Mouse (Mus musculus) embryonic fibroblast, embryonic 13.5 days (primary cell): ENCODE measurements at regions not wholly inside any gene's neighbourhood (a gene's known extent, or its start where the extent isn't known, plus 50 kb on each side); places are given as distances from the start of the nearest gene placed in this dataset.

ENCODE experiments used
- H3K27ac ChIP-seq: 2 replicates; pipeline ENCODE4 v1.5.1; 2012; ENCODE audit warnings: low read length, control low read depth, inconsistent platforms; ENCODE audit not compliant: insufficient read depth
- H3K4me1 ChIP-seq: 2 replicates; pipeline ENCODE4 v1.6.1; 2011; ENCODE audit warnings: low read length; ENCODE audit not compliant: control insufficient read depth, insufficient read depth
- H3K4me3 ChIP-seq: 2 replicates; pipeline ENCODE4 v1.5.1; 2011; ENCODE audit warnings: mild to moderate bottlenecking, control low read depth, low read length; ENCODE audit not compliant: insufficient read depth
- CTCF ChIP-seq: IDR thresholded peaks from 2 replicates; pipeline ENCODE4 v1.5.1; 2011; ENCODE audit warnings: mild to moderate bottlenecking, control low read depth, low read length, moderate library complexity, borderline replicate concordance; ENCODE audit not compliant: insufficient read depth
- POLR2A ChIP-seq: IDR thresholded peaks from 2 replicates; pipeline ENCODE4 v1.6.1; 2011; ENCODE audit warnings: low read depth, mild to moderate bottlenecking, control low read depth, low read length, moderate library complexity

DNA sequence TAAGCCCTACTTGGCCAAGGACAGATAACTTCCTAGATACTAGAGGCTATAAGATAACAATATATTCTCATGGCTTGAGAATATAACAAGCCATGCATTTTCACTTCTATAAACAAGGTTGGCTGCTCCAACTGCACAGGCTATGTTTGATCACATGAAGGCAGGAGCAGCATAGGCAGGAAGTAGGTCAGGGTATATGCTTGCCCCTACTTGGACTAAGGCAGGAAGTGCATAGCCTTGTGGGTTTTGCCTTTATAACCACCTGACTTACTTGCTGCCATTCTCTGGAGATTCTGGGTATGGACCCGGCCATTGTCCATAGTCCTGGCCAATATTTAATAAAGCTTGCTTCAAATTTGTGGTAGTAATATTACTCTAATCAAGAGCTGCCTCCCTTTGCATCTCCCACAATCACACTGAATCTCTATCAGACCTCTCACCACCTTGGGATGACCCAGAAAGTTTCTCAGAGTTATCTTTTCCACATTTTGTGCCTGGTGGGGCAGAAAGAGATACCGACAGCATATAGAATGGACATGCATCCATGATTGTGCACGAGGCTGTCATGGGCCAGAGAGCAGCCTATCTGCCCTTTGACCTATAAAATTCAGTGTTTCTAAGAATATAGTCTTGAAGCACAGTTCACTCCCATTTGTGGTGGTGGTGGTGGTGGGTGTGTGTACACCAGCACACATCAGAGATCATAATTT lies 193.7 kb upstream of the Klf3 start:
- TF ChIP-seq POLR2A (no peak), CTCF (no peak)
- H3K4me3 ChIP-seq = no peak overlapping the region
- H3K4me1 ChIP-seq = peaks cover 9% of the 10 kb centered on the region
- no peak overlapping the region; the same call in 1 of the 2 replicates for H3K27ac ChIP-seq

DNA sequence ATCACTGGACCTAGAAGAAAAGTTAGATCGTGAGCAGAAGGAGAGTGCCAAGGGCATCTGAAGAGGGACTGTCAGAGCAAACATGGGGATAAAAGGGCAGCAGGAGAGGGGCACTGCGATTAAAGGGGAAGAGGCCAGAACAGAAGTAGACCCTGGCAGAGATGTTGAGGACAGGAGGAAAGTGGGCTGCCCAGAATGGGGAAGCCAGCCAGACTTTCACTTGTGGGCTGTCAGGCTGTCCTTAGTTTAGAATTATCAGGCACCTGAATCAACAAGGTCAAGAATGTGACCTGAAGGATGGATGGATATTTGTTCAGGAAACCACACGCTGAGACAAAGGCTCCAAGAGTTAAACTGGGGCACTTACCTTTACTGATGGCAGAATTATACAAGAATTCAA lies 193.0 kb upstream of the Klf3 start:
- peaks cover 9% of the 10 kb centered on the region for H3K4me1 ChIP-seq
- TF ChIP-seq CTCF (no peak), POLR2A (no peak)
- H3K27ac ChIP-seq = peak overlapping the region; percentile 55
- no peak overlapping the region for H3K4me3 ChIP-seq

DNA sequence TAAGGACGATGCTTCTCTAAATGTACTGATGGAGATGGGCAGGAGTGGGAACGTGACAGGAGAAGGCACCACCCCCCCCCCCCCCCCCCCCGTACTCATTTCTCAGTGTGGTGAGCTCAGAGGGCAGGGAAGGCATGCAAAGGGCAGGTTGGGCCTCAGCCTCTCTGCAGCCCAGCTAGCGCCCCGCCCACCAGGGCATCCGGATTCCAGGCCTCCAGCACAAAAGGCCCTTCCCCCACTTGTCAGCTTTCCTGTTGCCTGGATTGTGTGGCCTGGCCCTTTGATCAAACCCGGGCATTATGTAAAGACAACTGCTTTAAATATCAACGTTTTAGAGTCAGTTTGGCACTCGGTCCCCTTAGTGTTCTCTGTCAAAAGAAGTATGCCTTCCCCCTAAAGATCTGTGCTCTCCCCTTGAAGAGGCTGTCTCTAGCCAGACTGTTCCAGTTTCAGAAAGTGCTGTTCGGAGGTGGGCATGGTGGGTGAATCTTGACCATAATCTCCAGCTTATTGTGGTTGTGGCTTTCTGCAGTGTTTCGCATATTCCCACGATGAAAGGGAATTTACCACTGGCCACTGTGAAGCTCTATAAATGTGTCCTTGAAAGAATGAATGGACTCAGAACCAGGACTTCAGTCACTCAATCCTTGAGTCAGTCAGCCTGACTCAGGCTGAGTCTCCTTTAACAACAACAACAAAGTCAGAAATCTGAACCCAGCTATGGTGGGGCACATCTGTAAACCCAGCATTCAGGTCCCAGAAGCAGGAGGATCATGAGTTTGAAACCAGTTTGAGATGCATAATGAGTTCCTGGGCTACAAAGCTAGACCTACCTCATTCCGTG lies 192.4 kb upstream of the Klf3 start:
- no peak for TF ChIP-seq CTCF
- no peak for TF ChIP-seq POLR2A
- Histone ChIP-seq H3K27ac (peak overlapping the region; percentile 80), H3K4me1 (peaks cover 9% of the 10 kb centered on the region), H3K4me3 (no peak overlapping the region)

DNA sequence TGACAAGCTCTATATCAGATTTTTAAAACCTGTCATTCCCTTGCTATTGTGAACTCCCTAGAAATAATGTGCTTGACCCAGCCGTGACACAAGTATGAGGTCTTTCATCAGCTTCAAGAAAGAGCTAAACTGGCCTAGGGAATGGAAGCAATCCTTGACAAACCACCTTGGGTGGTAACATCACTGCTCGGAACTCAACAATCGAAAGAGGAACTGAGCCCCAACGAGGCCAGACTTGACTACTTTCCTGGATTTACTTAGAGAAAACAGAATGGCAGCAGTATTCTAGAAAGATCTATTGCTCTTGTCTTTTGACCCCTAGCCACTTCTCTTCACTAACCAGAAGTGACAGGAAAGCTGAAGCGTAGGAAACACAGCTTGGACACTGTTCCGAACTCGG lies 191.2 kb upstream of the Klf3 start:
- H3K27ac ChIP-seq = no peak overlapping the region
- H3K4me3 ChIP-seq = no peak overlapping the region
- TF ChIP-seq CTCF = no peak
- no peak for TF ChIP-seq POLR2A
- peaks cover 9% of the 10 kb centered on the region for H3K4me1 ChIP-seq

DNA sequence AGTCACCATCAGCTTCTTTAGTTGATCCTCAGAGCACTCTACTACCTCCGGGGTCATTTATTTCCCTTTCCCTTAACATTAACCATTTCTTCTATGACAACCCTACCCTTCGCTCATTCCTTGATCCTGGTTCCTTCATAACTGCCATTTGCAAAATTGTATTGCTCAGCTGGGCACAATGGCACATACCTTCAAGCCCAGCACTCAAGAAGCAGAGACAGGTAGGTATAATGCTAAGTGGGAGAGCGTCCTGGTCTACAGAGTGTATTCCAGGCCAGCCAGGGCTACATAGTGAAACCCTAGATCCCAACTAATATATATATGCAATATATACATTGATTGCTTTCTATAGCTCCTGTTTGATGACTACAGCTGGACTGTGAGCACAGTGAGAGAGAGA lies 189.5 kb upstream of the Klf3 start:
- peaks cover 9% of the 10 kb centered on the region for H3K4me1 ChIP-seq
- H3K27ac ChIP-seq = no peak overlapping the region
- TF ChIP-seq CTCF (no peak), POLR2A (no peak)
- H3K4me3 ChIP-seq = no peak overlapping the region

DNA sequence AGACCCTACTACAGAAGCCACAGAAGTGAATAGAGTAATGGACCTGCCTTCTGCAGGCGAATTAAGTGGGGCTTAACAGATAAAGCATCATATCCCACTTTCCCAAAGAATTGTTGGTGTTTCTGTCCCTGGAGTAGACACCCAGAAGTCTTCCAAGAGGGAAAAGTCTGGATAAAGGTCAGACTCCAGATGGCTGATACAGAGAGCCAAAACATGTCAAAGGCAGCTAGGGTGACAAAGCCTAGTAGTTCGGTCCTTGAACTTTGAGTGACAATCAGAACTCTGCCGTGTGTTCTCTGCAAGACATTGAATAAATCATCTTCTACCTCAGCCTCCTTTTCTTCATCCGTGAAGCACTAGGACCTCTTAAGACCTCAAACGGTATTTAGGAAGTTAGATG lies 185.1 kb upstream of the Klf3 start:
- no peak overlapping the region for H3K27ac ChIP-seq
- no peak overlapping the region for H3K4me3 ChIP-seq
- TF ChIP-seq POLR2A = no peak
- no peak for TF ChIP-seq CTCF
- no peaks in the 10 kb centered on the region for H3K4me1 ChIP-seq

DNA sequence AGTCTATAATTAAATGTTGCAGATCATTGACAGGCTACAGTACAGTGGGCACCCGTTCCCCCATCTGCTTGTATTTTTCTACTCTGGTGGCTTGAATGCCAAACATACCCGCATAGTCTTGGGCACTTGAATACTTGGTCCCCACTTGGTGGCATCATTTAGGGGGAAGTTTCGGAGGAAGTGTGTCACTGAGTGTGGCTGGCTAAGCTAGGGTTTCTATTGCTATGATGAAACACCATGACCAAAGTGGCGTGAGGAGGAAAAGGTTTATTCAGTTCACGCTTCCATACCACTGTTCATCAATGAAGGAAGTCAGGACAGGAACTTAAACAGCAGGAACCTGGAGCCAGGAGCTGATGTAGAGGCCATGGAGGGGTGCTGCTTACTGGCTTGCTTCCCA lies 183.4 kb upstream of the Klf3 start:
- no peak overlapping the region for H3K27ac ChIP-seq
- peaks cover 3% of the 10 kb centered on the region; the same call in 1 of the 2 replicates for H3K4me1 ChIP-seq
- TF ChIP-seq CTCF = no peak
- no peak for TF ChIP-seq POLR2A
- H3K4me3 ChIP-seq = no peak overlapping the region

DNA sequence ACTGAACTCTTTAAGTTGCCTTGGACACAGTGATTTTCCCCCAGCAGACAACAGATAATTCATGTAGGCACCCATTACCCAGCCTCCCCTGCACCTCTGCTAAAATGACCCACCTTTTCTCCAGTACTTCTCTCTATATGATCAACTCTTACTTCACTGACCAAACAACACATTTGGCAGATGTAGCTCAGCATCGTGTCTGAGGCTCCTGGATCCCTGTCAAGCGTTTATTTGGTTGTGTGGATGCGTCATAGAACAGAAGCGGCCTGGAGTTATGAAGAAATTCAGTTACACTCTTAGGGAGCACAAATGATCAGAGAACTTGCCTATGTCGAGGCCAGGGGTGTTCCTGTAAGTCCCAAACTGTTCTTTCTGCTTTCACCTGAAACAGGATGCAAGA lies 182.5 kb upstream of the Klf3 start:
- Histone ChIP-seq H3K4me1 (peaks cover 3% of the 10 kb centered on the region; the same call in 1 of the 2 replicates), H3K27ac (no peak overlapping the region), H3K4me3 (no peak overlapping the region)
- TF ChIP-seq POLR2A (no peak), CTCF (no peak)

DNA sequence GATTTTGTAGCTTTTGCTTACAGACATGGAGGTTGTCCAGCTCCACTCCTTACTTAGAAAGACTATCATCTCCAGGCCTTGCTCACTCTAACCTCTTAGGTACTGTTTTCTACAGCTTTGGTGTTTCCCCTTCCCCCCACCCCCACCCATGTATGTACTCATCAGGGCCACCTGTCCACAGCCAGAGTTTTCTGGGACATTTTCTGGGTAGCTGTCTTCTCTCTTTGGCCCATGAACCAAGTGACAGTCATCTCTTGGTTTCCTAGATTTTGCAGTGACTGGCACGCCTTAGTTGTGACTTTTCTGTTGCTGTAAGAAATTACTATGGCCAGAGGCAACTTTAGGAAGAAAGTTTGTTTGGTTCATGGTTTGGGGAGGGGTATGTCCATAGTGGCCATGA lies 181.8 kb upstream of the Klf3 start:
- TF ChIP-seq CTCF (no peak), POLR2A (no peak)
- H3K4me3 ChIP-seq = no peak overlapping the region
- no peak overlapping the region for H3K27ac ChIP-seq
- peaks cover 3% of the 10 kb centered on the region; the same call in 1 of the 2 replicates for H3K4me1 ChIP-seq

DNA sequence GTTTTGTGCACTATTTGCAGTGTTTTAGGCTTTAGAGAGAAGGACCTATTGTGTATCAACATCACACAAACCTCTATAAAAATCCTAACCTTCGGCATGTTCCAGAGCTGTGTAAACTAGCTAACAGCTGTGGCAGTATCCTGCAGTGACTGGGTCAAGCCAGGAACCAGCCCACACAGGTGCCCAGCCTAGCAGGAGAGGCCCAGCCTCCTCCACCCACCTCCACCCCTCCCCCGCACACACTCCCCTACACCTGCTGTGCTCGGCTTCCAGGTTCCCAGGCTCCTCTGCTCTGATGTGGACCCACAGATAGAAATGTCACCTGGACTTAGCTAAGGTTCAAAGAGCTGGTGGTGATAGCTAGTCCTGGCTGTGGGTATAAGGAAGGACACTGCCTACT lies 179.5 kb upstream of the Klf3 start:
- TF ChIP-seq POLR2A (no peak), CTCF (no peak)
- Histone ChIP-seq H3K4me3 (no peak overlapping the region), H3K4me1 (peaks cover 3% of the 10 kb centered on the region; the same call in 1 of the 2 replicates), H3K27ac (no peak overlapping the region)
